Mouse (Mus musculus): ENCODE results near the gene Lpar2. TPM values are rescaled to one million over a fixed set of nuclear protein-coding genes. Genes with fewer than 3 reads are reported as not detected.

Gene Lpar2
- total RNA-seq, 2 experiments from 2014 or later = 0.60 to 0.68 TPM

DNA sequence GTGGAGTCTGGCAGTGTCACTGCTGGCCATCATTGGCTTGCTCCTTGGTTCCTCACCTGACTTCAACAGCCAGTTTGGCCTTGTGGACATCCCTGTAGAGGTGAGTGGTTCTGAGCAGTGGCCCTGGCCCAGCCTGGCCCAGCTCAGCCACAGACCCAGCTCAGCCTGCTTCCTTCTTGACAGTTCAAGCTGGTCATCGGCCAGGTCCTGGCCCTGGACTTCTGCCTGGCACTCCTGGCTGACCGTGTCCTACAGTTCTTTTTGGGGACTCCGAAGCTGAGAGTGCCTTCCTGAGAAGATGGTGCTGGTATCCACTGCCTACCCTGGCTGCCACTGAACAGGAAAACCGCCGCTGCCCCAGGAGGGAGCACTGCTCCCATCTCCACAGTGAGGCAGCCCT, 15.0 kb upstream of the Lpar2 start:
- DNase-seq = no peak

DNA sequence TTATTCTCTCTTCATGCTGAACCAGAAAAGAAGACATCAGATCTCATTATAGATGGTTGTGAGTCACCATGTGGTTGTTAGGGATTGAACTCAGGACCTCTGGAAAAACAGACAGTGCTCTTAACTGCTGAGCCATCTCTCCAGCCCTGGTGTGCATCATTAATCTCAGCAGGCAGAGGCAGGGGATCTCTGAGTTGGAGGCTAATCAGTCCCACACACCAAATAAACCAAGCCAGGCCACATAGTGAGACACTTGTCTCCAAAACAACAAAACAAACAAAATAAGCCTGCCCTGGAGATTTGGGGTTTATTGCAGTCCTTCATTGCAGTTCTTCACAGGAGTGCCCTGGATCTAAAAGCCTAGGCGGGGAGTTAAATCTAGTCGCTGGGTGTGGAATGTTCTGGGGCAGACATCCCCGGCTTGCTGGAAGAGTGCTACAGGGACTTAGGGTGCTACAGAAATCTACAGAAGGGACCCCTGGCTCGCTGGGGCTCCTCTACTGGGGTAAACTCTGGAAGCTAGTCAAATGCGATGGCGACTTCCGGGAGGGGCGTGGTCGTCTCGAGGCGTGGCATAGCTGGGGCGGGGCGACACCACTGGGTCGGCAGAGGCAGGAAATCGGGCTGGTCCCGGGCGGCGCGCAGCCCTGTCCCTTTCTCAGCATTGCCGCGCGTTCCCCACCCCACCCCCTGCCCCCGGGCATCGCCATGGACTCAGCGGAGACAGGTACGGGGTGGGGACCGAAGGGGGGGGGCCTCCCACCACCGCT, 13.9 kb upstream of the Lpar2 start, which contains the start of gene Gmip:
Gene Gmip (plus strand): TSS at position 586 of the 770 bp plus-strand sequence.
- DNase-seq = peak; percentile 48 to 54

DNA sequence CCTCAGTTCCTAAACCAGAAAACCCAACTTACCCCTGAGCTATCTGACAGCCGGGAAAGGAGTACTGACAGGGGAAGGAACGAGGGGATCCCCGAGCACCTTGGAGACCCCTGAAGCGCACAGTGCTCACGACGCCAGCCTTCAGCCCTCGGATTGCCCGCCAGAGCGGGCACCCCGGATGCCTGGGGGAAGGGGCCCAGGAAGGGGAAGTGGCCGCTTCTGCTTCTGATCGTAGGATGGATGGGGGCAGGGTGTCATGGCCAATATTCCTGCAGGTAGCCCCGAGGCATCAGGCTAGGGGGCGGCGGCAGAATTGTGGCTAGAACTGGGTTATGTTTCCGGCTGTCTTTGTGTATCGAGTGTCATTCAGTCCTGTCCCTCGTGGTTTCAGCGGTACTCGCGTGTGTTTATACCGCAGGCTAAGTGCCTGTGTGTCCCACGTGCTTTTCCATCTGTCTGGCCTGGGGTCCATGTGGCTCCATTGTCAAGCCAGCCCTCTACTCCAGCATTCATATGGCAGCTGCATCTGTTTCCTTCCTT, 13.3 kb upstream of the Lpar2 start:
- DNase-seq = peak; percentile 19 to 48

DNA sequence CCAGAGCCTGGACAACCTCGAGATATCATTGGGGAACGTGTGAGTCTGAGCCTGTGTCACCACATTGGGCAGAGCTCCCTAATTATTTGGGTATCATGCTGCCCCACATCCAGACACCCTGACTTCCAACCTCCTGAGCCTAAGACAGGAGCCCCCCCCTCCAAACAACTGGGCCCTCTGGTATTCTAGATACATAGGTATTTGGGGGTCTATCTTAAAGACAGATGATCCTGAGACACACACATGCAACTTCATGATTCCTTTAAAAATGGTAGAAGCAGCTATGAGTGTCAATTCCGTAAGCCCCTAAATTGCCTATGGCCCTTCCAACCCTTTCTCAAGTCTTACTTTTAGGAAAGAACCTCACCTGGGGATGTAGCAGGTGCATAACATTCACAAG, 12.4 kb upstream of the Lpar2 start:
- DNase-seq = no peak

DNA sequence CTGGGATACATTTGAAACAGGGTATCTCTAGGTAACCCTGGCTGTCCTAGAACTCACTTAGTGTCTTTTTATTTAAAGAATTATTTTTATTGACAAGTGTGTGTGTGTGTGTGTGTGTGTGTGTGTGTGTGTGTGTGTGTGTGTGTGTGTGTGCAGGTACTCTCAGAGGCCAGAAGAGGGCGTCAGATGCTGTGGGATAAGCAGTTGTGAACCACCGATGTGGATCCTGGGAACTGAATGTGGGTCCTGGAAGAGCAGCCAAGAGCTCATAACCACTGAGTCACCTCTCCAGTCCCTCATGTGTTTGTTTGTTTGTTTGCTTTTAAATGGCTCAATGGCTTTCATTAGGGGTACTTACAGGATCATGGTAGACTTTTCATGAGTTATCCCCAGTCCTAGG, 7.3 kb upstream of the Lpar2 start:
- no peak for DNase-seq

DNA sequence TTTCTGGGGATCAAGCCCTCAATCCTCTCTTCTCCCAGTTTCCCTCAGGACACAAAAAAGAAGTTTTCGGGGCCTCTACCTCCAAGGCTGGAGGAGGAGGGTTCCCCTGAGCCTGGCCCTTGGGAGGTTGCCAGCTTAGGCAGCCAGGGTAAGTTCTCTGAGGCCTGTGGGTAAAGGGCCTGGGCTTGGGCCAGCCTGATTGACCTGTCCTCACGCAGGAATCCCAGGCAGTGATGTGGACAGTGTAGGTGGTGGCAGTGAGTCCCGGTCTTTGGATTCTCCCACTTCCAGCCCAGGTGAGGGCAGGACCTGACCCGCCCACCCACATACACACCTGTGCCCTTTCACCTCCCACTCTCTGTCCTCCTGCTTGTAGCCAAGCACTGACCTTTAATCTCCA, 6.8 kb upstream of the Lpar2 start:
- no peak for DNase-seq

DNA sequence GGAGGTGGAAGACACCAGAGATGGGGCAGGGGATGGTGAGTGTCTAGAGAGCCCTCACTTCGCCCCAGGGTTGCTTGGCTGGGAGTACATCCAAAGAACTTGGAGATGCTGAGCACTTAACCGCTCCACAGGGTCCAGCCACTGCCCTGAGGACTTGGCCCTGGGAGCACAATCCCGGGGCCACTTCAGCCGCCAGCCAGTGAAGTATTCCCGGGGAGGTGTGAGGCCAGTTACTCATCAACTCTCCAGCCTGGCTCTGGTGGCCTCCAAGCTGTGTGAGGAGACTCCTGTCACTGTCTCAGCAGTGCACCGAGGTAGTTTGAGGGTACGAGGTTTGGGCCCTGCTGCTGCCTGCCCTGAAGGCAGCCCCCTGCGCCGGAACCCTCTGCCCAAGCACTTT, 1.8 kb upstream of the Lpar2 start:
- no peak for DNase-seq

DNA sequence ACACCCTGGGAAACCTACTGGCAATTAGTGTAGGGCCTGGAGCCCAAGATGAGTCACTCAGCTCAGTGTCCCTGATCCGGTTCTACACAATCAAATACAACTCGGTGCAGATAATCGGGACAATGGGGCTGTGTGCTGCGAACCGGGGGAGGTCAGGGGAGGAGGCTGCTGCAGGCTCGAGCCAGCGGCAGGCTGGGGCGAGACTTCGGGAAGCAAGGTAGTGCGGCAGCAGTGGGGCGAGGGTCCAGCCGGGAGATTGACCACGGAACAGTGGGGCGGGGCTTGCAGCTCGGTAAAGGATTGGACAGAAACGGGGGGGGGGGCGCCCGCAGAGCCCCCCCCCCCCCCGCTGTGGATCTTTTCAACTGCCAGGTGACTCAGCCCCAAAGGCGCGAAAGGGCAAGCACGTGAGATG, 251 bp upstream of the Lpar2 start:
- DNase-seq = no peak

DNA sequence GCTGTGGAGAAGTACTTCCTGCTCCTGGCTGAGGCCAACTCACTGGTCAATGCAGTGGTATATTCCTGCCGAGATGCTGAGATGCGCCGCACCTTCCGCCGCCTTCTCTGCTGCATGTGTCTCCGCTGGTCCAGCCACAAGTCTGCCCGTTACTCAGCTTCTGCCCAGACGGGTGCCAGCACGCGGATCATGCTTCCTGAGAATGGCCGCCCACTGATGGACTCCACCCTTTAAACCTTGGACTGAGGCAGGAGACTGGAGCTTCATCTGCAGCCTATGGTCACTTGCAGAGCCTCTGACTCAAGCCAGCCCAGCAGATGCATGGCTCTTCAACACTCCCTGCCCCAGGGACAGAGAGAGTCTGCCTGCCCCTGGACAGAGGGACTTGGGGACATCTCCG, 4.1 kb downstream of the Lpar2 start:
- no peak for DNase-seq

DNA sequence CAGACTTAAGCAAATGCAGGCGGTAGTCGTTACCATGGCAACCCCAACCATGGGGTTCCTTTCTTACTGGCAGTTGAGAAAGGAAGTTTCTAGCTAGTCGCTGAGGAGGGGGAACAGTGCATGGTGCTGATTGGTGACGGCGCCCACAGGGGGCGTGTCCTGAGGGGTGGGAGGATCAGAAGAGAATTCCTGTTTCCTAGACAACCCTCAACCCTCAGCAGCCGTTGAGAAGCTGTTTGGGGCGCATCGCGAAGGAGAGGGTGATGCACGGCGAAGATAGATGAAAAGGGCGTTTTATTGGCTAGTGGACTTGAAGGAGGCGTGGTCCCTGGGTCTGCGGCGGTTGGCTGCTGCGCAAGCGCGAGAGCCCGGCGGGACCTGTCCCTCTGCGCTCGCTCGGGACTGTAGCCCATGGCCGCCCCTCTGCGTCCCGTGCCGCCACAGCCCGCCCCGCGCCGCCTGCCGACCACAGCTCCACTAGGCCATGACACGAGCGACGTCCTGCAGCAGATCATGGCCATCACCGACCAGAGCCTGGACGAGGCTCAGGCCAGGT, 10.1 kb downstream of the Lpar2 start, which contains the start of gene Pbx4:
Gene Pbx4 (plus strand): TSS at position 194 of the 556 bp plus-strand sequence.
- DNase-seq = peak; percentile 91 to 92

DNA sequence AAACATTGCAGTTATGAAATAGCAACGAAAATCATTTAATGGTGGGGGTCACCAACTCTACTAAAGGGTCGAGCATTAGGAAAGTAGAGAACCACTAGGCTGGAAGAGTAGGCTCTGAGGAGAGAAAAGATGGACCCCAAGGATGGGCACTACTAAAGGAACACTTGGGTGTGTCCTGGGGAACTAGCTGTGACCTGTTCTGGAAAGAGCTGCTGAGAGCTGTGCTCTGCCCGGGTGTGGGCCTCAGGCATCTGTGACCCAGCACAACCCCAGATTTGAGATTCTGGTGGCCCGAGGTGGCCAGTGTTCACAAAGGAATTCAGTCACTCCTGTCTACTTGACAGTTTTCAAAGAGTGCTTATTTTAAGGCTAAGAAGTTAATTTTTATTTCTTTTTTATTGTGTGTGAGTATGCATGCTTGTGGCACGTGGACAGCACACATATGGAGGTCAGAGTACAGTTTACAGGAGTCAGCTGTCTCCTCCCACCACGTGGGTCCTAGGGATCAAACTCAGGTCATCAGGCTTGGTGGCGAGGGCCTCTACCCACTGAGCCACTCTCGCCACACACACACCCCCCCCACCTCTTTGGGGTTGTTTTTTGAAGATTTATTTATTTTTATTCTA, 14.9 kb downstream of the Lpar2 start:
- DNase-seq = no peak

DNA sequence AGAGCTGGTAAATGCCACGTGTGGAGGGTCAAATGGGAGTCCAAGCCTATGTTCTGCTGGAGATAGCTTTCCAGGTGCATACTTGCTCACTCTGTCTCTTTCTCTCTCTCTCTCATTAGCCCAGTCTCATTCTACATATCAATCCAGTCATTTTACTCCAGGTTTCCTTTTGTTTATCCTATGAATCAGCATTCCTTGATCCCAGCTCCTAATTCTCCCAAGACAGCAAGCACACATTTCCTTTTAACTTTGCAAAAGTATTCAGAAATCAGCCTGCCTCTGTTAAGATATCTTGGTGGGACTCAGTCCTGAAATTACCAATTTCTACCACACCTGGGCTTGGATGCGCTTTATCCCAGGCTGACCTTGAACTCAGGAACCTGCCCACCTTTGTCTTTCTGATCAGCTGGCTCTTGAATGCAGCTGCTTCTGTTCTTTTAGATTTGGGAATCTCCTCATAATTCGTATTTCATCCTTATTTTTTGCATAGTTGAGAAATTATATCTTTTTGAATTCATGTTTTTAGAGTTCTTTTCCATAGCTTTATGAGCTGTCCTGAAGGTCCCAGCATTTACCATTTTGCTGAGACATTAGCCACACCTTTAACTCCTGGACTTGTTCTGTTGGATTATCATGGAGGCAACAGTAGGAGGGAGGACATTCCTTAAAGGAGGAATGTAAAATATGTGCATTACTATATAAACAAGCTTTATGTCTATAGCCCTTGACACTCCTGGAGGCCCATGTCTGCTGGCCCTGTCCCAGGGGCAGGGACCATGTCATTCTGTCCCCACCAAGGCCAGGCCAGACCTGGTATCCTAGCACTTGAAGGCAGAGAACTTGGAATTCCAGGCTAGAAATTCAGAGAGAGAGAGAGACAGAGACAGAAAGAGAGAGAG, 25.2 kb downstream of the Lpar2 start:
- DNase-seq = no peak

DNA sequence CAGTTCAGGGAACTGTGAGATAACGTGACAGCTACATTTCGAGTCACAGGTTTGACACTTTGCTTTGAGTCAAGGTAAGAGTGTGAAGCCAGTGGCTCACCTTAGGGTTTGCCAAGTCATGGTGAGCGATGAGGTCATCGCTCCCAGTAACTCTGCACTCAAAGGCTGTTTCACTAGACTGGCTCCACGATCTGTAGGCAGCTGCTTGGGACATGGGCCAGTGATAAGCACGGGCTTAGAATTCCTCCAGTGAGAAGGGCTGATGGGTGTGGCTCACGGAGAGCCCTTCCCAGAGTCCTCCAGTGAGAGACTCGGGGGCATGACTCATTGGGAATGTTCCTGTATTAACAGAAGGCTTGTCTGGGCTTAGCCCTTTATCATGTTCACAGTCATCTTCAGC, 26.7 kb downstream of the Lpar2 start:
- DNase-seq = no peak

DNA sequence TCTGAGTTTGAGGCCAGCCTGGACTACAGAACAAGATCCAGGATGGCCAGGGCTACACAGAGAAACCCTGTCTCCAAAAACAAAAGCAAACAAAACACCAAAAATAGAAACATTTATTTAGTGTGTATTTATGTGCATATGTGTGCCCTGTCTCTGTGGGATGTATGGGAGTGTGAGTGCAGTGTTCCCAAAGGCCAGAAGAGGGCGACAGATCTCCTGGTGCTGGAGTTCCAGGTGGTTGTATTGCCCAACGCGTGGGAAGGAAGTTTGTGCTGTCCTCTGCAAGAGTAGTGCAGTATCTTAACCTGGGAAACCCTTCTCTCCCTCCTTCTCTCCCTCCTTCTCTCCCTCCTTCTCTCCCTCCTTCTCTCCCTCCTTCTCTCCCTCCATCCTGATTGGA, 27.7 kb downstream of the Lpar2 start:
- DNase-seq = no peak

DNA sequence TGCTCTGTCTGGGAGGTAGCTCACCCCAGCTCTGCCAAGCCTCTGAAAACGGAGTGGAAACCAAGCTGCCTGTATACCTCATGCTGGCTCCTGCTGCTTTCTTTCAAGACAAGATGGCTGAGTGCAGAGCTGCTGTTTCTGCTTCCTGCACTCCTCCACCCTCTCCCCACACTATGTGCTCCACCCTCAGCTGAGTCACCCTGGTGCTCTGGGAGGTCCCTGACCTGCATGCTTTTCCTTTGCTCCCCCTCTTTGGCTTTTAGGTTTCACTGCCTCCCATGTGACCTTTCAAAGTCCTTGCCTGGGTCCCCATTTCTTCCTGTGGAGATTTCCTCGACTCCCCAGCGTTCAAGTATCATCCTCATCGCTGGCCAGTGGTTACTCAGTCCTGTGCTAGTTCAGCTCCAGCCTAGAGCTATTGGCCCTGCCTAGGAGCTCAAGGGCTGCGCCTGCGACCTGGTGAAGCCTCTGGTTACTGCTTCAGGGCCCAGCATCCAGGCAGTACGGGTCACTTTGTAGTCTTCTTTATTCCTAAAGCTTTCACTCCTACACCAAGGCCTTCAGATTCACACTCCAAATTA, 28.8 kb downstream of the Lpar2 start:
- DNase-seq = no peak

DNA sequence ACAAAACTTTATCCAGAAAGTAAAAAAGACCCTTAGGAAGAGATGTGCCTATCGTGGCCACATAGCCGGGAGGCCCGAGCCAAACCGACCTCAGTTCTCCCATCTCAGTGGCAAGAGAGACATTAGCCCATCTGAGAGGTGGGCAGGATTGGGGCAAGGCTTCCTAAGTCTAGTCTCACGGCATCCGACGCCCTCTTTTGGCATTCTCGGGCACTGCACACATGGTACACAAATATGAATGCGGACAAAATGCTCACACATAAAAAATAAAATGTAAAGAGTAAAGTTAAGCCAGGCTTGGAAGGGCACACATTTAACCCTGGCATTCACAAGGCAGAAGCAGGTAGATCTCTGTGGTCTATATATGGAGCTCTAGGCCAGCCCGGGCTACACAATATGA, 31.6 kb downstream of the Lpar2 start:
- no peak for DNase-seq

DNA sequence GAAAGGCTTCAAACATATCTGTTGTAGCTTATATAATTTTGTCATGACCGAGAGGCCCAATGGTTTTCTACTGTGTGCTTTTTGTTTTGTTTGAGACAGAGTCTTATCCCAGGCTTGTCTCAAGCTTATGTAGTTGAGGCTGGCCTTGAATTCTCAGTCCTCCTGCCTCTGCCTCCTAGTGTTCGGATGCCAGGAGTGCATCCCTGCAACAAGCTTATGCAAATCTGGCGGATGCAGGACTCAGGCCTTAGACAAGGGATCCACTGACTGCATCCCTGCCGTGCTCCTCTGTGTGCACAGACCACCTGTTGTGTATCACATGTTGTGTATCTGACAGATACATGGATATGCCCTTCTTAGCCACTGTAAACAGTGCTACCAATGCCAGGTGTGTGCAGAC, 38.6 kb downstream of the Lpar2 start:
- DNase-seq = no peak

DNA sequence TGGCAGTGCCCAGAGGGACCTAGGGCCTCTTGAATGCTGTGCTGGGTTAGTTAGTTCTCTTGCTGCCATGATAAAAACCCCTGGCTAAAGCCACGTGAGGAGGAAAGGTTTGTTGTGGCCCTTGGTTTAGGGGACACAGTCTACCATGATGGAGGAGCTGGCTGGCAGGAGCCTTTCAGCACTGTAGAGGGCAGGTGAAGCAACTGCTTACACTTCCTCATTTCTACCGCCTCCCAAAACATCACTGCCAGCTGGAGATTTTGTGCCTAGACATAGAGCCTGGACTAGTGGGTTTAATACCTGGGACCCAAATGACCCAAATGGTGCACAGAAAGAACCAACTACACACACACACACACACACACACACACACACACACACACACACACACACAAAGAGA, 39.0 kb downstream of the Lpar2 start:
- no peak for DNase-seq

DNA sequence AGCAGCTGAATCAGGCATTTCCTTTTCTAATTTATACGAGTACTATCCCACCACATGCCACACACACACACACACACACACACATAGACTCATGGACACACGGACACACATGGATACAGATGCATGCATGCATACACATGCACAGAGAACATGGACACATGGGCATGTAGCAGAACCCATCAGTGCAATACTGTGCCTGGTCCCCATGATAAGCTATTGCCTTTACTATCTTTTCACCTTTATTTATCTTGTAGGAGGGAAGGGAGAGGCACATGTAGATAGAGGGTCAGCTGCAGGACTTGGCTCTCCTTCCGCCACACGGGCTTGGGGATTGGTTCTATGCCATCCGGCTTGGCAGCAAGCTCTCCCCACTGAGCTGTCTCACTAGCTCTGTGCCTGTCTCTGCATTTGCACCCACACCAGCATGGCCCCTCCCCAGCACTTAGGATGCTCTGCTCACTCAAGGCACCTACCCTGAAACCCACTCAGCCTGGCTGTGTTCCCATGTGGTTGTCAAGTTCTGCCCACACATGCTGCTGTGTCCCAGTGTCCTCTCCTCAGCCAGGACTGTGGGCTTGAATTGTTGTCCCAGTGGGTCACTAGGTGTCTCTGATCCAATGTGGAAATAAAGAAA, 41.3 kb downstream of the Lpar2 start:
- DNase-seq = no peak

DNA sequence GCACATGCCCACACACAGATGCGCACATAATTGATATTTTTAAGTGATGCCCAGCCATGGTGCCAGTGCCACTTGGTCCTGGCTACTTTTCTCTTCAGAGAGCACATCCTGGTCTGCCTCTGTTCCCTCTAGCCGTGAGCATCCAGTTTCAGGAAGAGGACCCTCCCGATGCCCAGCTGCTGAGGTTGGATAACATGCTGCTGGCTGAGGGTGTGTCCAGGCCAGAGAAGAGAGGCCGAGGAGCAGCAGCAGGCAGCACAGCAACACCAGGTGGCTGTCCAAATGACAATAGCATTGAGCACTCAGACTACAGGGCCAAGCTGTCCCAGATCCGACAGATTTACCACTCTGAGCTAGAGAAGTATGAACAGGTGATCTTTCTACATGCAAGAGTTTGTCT, 42.0 kb downstream of the Lpar2 start:
- DNase-seq = no peak

DNA sequence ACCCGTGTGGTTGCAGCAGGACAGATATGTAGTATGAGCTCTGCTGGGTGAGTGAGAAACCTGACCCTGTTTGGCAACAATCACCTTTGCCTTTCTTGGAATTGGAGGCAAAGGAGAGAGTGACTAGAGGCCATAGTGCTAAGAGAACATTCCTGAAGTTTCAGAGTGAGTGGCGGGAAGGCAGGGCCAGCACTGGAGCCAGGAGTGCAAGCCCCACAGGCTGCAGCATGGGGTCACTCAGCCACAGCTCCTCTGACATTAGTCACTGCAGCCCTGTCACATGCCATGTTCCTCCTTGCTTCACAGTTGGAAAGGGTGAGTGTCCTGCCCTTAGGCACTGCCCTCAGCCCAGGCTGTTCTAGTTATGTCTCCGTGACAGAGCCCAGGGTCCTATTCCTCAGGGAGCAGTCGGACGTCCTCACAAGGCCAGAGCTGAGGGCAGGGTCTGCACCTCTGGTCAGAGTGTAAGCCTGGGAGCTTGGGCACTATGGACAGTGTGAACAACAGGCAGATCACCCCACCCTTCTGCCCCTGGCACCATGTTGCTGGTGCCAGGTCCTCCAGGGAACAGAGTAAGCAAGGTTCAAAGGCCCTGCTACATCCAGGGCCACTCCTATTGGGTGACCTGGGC, 45.6 kb downstream of the Lpar2 start:
- DNase-seq = no peak

Data from layer of hippocampus, postnatal 36 days (tissue).